Comparison of ENCODE assay signal across 14 mouse cellular contexts in genomic region chr13:57959806-57960205, GRCm38 (mm10). TPM values are rescaled to one million over a fixed set of nuclear protein-coding genes. Genes with fewer than 3 reads are reported as not detected.
"Had no signal": no experiment of that assay in that cellular context is flagged by ENCODE, and none has a peak within 500 bp of the region (broad histone marks: within the 10 kb centered on the region; RNA-seq: fewer than 3 reads in every experiment).

No protein-coding gene starts in this region.

- DNase-seq: kidney, adult 9 months; kidney, postnatal 36 days; layer of hippocampus, adult 9-11 months; left cerebral cortex, postnatal 4 days; lung, adult 2 months; lung, postnatal 36 days; retina, postnatal 1 day; right cerebral cortex, postnatal 4 days; thymus, postnatal 14 days had no signal

- ATAC-seq: lung, postnatal 0 days; midbrain, embryonic 15.5 days had no signal

RNA-seq across cellular contexts. Expression of gene Spock1, which starts 51.7 kb away (rescaled TPM):
- total RNA-seq: megakaryocyte progenitor cell, adult 5-6 weeks; monocyte, adult 5-6 weeks; neutrophil, adult 5-6 weeks had no signal
